ENCODE assay signal across 10 mouse cellular contexts in genomic region chr2:93313768-93314632, GRCm38 (mm10). TPM values are rescaled to one million over a fixed set of nuclear protein-coding genes. Genes with fewer than 3 reads are reported as not detected.
DNase-seq lines count a peak whose midpoint lies in the region; ATAC-seq and TF ChIP-seq lines count a peak whose summit lies in the region.
"Had no signal": no experiment of that assay in that cellular context is flagged by ENCODE, and none has a peak within 500 bp of the region (broad histone marks: within the 10 kb centered on the region; RNA-seq: fewer than 3 reads in every experiment).

No protein-coding gene starts in this region.

- no peaks in the 10 kb centered on the region for H3K27me3 ChIP-seq in heart, embryonic 13.5 days (replicated peaks)
- no peaks in the 10 kb centered on the region for H3K27me3 ChIP-seq in heart, postnatal 0 days (ENCODE audit: control insufficient read depth, insufficient read depth, low read length)
- no peaks in the 10 kb centered on the region for H3K27me3 ChIP-seq in kidney, embryonic 16.5 days (ENCODE audit: insufficient read depth, low read length)
- no peaks in the 10 kb centered on the region for H3K27me3 ChIP-seq in neural tube, embryonic 14.5 days (ENCODE audit: control insufficient read depth, insufficient read depth, low read length)
- H3K27me3 ChIP-seq in thymus, adult 2 months (ENCODE audit: control insufficient read depth, insufficient read depth, low read length): no peaks in the 10 kb centered on the region

- no peak for TF ChIP-seq EP300 in heart, postnatal 0 days (IDR thresholded peaks at IDR 0.05; ENCODE audit: low read depth)

- 40% methylated on average over 15 of the region's 15 CpGs for WGBS in heart, embryonic 13.5 days
- 35% methylated on average over 15 of the region's 15 CpGs for WGBS in heart, postnatal 0 days
- WGBS in kidney, embryonic 16.5 days: 19% methylated on average over 15 of the region's 15 CpGs
- WGBS in neural tube, embryonic 14.5 days: 24% methylated on average over 15 of the region's 15 CpGs
- 84% methylated on average over 15 of the region's 15 CpGs for WGBS in thymus, adult 2 months

- peak overlapping the region; percentile 69 for H3K27ac ChIP-seq in heart, embryonic 13.5 days (replicated peaks)
- peak overlapping the region; percentile 49 for H3K27ac ChIP-seq in heart, postnatal 0 days (ENCODE audit: low read depth)
- H3K27ac ChIP-seq in kidney, embryonic 16.5 days (ENCODE audit: low read length): peak overlapping the region; percentile 66
- peak overlapping the region; percentile 29 for H3K27ac ChIP-seq in neural tube, embryonic 14.5 days (ENCODE audit: low read depth, low read length)
- H3K27ac ChIP-seq in thymus, adult 2 months (ENCODE audit: control insufficient read depth, insufficient read depth, low read length): no peak overlapping the region
- H3K27ac ChIP-seq: macrophage had no signal

- peak overlapping the region; percentile 47 for H3K9ac ChIP-seq in heart, embryonic 13.5 days
- H3K9ac ChIP-seq in heart, postnatal 0 days (replicated peaks; ENCODE audit: low read depth, low read length): no peak overlapping the region
- H3K9ac ChIP-seq in kidney, embryonic 16.5 days (replicated peaks; ENCODE audit: low read length): 0 out of 2 replicates have a peak overlapping the region, but pooled peaks have one; percentile 14
- no peak overlapping the region for H3K9ac ChIP-seq in neural tube, embryonic 14.5 days (replicated peaks; ENCODE audit: low read depth, low read length)

- H3K9me3 ChIP-seq in heart, embryonic 13.5 days: no peaks in the 10 kb centered on the region
- H3K9me3 ChIP-seq in heart, postnatal 0 days (replicated peaks; ENCODE audit: control insufficient read depth, low read length): no peaks in the 10 kb centered on the region
- no peaks in the 10 kb centered on the region for H3K9me3 ChIP-seq in kidney, embryonic 16.5 days (ENCODE audit: low read length)
- no peaks in the 10 kb centered on the region for H3K9me3 ChIP-seq in neural tube, embryonic 14.5 days (ENCODE audit: control insufficient read depth, low read length)

- DNase-seq in heart, adult 8-10 months (ENCODE audit: low spot score): no peak
- no peak for DNase-seq in heart, postnatal 0 days (ENCODE audit: low spot score)
- no peak for DNase-seq in spleen, adult 18-20 months
- no peak for DNase-seq in thymus, adult 2 months
- no peak for DNase-seq in thymus, postnatal 25 days

- no peak overlapping the region for H3K4me3 ChIP-seq in heart, embryonic 13.5 days
- no peak overlapping the region for H3K4me3 ChIP-seq in heart, postnatal 0 days (ENCODE audit: low read depth, low read length)
- H3K4me3 ChIP-seq in kidney, embryonic 16.5 days (ENCODE audit: low read length): no peak overlapping the region
- no peak overlapping the region for H3K4me3 ChIP-seq in neural tube, embryonic 14.5 days (ENCODE audit: low read depth, low read length)
- no peak overlapping the region for H3K4me3 ChIP-seq in thymus, adult 2 months (ENCODE audit: control insufficient read depth, insufficient read depth, low read length)
- H3K4me3 ChIP-seq: erythroblast, embryonic 14.5 days had no signal

- peaks cover 17% of the 10 kb centered on the region for H3K36me3 ChIP-seq in heart, embryonic 13.5 days
- no peaks in the 10 kb centered on the region for H3K36me3 ChIP-seq in heart, postnatal 0 days (replicated peaks; ENCODE audit: control insufficient read depth, insufficient read depth, low read length)
- H3K36me3 ChIP-seq in kidney, embryonic 16.5 days (ENCODE audit: insufficient read depth, low read length): peaks cover 8% of the 10 kb centered on the region; the same call in 1 of the 2 replicates
- no peaks in the 10 kb centered on the region for H3K36me3 ChIP-seq in neural tube, embryonic 14.5 days (ENCODE audit: control insufficient read depth, insufficient read depth, low read length)
- no peaks in the 10 kb centered on the region for H3K36me3 ChIP-seq in thymus, adult 2 months (ENCODE audit: control insufficient read depth, insufficient read depth, low read length)

- no peak for ATAC-seq in heart, embryonic 13.5 days (ENCODE audit: extremely low read depth, insufficient number of reproducible peaks, low FRiP score, low TSS enrichment)
- no peak for ATAC-seq in heart, postnatal 0 days (ENCODE audit: insufficient read depth, low read depth)
- peak; percentile 72 for ATAC-seq in kidney, embryonic 16.5 days (ENCODE audit: low FRiP score, low TSS enrichment)
- ATAC-seq in neural tube, embryonic 14.5 days (ENCODE audit: low read depth): peak; percentile 47

- TF ChIP-seq CTCF in heart, postnatal 0 days (IDR thresholded peaks at IDR 0.05; ENCODE audit: low read depth): no peak
- no peak for TF ChIP-seq CTCF in thymus, adult 2 months (IDR thresholded peaks at IDR 0.05; ENCODE audit: borderline replicate concordance, control insufficient read depth, extremely low read depth, insufficient read depth, low read length, poor library complexity)

- no peak overlapping the region for H3K4me2 ChIP-seq in heart, embryonic 13.5 days
- no peak overlapping the region for H3K4me2 ChIP-seq in heart, postnatal 0 days (ENCODE audit: low read depth, low read length)
- no peak overlapping the region for H3K4me2 ChIP-seq in kidney, embryonic 16.5 days (replicated peaks; ENCODE audit: low read depth, low read length)
- no peak overlapping the region for H3K4me2 ChIP-seq in neural tube, embryonic 14.5 days (ENCODE audit: low read depth, low read length)

- peaks cover 88% of the 10 kb centered on the region for H3K4me1 ChIP-seq in heart, embryonic 13.5 days
- H3K4me1 ChIP-seq in heart, postnatal 0 days (ENCODE audit: control insufficient read depth, insufficient read depth): peaks cover 71% of the 10 kb centered on the region
- peaks cover 51% of the 10 kb centered on the region for H3K4me1 ChIP-seq in kidney, embryonic 16.5 days (ENCODE audit: insufficient read depth, low read length)
- peaks cover 39% of the 10 kb centered on the region for H3K4me1 ChIP-seq in neural tube, embryonic 14.5 days (ENCODE audit: control insufficient read depth, insufficient read depth, low read length)
- no peaks in the 10 kb centered on the region for H3K4me1 ChIP-seq in thymus, adult 2 months (replicated peaks; ENCODE audit: control insufficient read depth, insufficient read depth, low read length)

- TF ChIP-seq POLR2A in thymus, adult 2 months (IDR thresholded peaks at IDR 0.05; ENCODE audit: control insufficient read depth, extremely low read depth, insufficient read depth, low read length, poor library complexity): no peak

RNA-seq across cellular contexts. Expression of gene Tspan18, which starts 20.3 kb away (rescaled TPM):
- polyA plus RNA-seq in heart, embryonic 13.5 days (2015; fragmentation: Nextera tagmentation; extraction: Ambion mirVana): 41.7 and 43.2 TPM in 2 replicates
- 1 to 10 TPM; 7.3 to 9.9 (median 9.0) TPM for total RNA-seq in heart, adult 8-10 months (2022)
- 64.4 and 66.2 TPM in 2 replicates for total RNA-seq in heart, postnatal 0 days (2014; rRNA removed; ENCODE audit: low replicate concordance)
- 37.6 and 39.8 TPM in 2 replicates for polyA plus RNA-seq in heart, postnatal 0 days (2015; fragmentation: Nextera tagmentation; extraction: Ambion mirVana)
- 35.0 and 47.0 TPM in 2 replicates for polyA plus RNA-seq in kidney, embryonic 16.5 days (2015; fragmentation: Nextera tagmentation; extraction: Ambion mirVana)
- polyA plus RNA-seq in neural tube, embryonic 14.5 days (2014; fragmentation: Nextera tagmentation; extraction: Ambion mirVana): 30.2 and 34.7 TPM in 2 replicates
- 10.7 and 12.2 TPM in 2 replicates for polyA plus RNA-seq in thymus, adult 2 months (2012; rRNA removed)

Comparison
In these comparisons a context has a peak if more than half of its experiments do, and no peak if none do; other contexts are left out.
1. H3K9ac ChIP-seq: peak in heart, embryonic 13.5 days (single experiment) and kidney, embryonic 16.5 days (single experiment); none in heart, postnatal 0 days (single experiment) and neural tube, embryonic 14.5 days (single experiment).
2. ATAC-seq: peak in kidney, embryonic 16.5 days (single experiment) and neural tube, embryonic 14.5 days (single experiment); none in heart, embryonic 13.5 days (single experiment) and heart, postnatal 0 days (single experiment).